Mouse (Mus musculus) cerebellum, adult 2 months (tissue): ENCODE results near the gene Dapk1. TPM values are rescaled to one million over a fixed set of nuclear protein-coding genes. Genes with fewer than 3 reads are reported as not detected.

Experiments
- DNase-seq, 2 experiments: peaks; one replicate each; pipeline ENCODE4 v3.0.0; 2021
- H3K27ac ChIP-seq: fragments of 200-500 bp; 2 replicates; pipeline ENCODE4 v1.5.1; 2012; ENCODE audit warnings: low read length, control low read depth, inconsistent platforms; ENCODE audit not compliant: insufficient read depth
- H3K27me3 ChIP-seq: fragments of 200-500 bp; 2 replicates; pipeline ENCODE4 v1.6.1; 2012; ENCODE audit warnings: inconsistent platforms, mild to moderate bottlenecking, low read length, moderate library complexity; ENCODE audit not compliant: control insufficient read depth, insufficient read depth
- H3K4me1 ChIP-seq: fragments of 200-500 bp; 2 replicates; pipeline ENCODE4 v1.6.1; 2011; ENCODE audit warnings: low read length; ENCODE audit not compliant: control insufficient read depth, insufficient read depth
- H3K4me3 ChIP-seq: fragments of 200-500 bp; replicated peaks from 2 replicates; pipeline ENCODE3; 2011; ENCODE audit warnings: mild to moderate bottlenecking, low read depth, low read length, control low read depth; ENCODE audit not compliant: insufficient read depth
- CTCF ChIP-seq: fragments of 200-500 bp; IDR thresholded peaks from 2 replicates; pipeline ENCODE4 v1.5.1; 2011; ENCODE audit warnings: low read depth, mild to moderate bottlenecking, control low read depth, low read length, moderate library complexity, borderline replicate concordance; ENCODE audit not compliant: insufficient read depth
- POLR2A ChIP-seq: fragments of 200-500 bp; IDR thresholded peaks from 2 replicates; pipeline ENCODE4 v1.6.1; 2011; ENCODE audit warnings: low read length, control low read depth, borderline replicate concordance; ENCODE audit not compliant: insufficient read depth
- WGBS: fragments of 180-500 bp; shearing (Covaris S2); methylation state at CpG from one replicate; pipeline ENCODE4 v1.1.7; 2018; 5-methylcytosine and 5-hydroxymethylcytosine counted together
- polyA plus RNA-seq: library from polyadenylated mRNA; depleted of rRNA; stranded (reverse); fragments of >200 nt; gene quantifications from 2 replicates; pipeline ENCODE4 v1.2.3, GENCODE M21; 2012

Dapk1 gene
- polyA plus RNA-seq, 1 experiment: 12.8 TPM

DNA sequence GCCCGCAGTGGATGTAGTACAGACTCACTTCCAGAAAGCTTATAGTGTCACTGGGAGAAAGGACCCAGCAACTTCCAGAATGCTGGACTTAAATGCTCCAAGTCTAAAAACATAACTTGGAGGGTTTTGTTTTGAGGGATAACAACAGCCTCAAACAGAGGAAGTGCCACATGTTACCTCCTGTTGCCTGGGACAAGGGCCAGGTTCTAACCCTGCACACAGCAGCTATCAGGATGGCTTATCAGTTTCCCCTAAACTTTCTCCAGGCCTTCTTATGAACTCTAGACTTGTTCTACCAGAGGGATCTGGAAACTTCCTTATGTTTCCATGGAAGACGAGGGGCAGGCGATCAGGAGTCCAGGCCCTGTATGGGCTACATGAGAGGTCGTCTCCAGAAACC lies 85.7 kb downstream of the Dapk1 start:
- no peaks in the 10 kb centered on the region for H3K27me3 ChIP-seq
- no peak overlapping the region for H3K4me3 ChIP-seq
- no peak overlapping the region for H3K27ac ChIP-seq
- H3K4me1 ChIP-seq: no peaks in the 10 kb centered on the region; the same call in 1 of the 2 replicates
- TF ChIP-seq POLR2A (no peak), CTCF (no peak)
- WGBS: 79% methylated on average over 4 of the region's 4 CpGs
- no peak for DNase-seq

DNA sequence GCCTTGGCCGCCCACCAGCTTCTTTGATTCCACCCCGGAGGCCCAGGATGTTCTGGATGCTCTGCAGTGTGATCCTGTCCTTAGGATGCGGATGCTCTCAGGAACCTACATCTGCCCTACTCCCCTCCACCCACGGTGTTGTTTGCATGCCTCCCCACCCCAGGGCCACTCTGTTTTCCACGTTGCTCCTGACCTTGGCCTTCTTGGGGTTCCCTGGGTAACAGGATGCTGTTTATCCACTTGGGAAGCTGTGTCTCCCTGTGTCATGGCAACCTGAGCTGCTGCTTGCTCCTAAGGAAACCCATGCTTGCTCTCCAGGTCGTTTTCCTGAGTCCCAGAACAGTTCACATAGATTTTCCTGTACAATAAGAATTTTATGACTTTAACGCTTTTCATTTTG lies 86.1 kb downstream of the Dapk1 start:
- no peak for TF ChIP-seq CTCF
- no peak for TF ChIP-seq POLR2A
- Histone ChIP-seq H3K27ac (no peak overlapping the region), H3K27me3 (no peaks in the 10 kb centered on the region), H3K4me1 (no peaks in the 10 kb centered on the region; the same call in 1 of the 2 replicates), H3K4me3 (no peak overlapping the region)
- no peak for DNase-seq
- 66% methylated on average over 7 of the region's 7 CpGs for WGBS

DNA sequence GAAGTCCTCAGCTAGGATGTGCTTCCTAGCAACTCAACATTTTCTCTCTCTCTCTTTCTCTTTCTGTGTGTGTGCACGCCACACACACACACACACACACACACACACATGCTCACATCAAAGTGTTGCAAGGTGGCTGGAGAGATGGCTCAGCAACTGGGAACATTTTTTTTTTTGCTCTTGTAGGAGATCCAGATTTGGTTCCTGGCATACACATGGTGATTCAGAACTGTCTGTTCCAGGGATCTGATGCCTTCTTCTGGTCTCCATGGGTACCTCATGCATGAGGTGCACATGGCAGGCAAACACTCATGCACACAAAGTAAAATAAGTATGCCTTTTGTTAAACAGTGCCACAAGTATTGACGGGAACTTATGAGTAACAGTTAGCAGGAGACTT lies 89.2 kb downstream of the Dapk1 start:
- Histone ChIP-seq H3K27me3 (no peaks in the 10 kb centered on the region; the same call in 1 of the 2 replicates), H3K4me3 (no peak overlapping the region), H3K4me1 (no peaks in the 10 kb centered on the region), H3K27ac (no peak overlapping the region)
- TF ChIP-seq CTCF (no peak), POLR2A (no peak)
- no peak for DNase-seq
- WGBS: 86% methylated on average over 2 of the region's 2 CpGs

DNA sequence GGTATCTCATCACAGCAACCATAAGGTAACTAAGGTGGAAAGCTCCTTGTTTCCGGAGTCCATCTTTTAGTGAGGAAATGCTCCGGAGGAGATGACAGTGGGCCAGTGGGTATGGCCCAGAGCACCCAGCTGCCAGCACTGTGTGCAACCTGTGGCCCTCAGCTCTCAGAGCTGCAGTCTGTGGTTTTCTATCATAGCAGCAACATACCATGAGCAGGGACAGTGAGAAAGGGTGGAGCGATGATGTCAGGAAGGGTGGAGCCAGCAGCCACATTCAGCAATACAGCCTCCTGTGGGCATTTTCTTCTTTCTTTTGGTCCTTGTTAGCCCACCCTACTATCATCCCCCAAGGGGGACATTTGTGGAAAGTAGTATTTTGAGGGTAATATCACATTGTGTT lies 90.2 kb downstream of the Dapk1 start:
- Histone ChIP-seq H3K4me1 (peaks cover 9% of the 10 kb centered on the region; the same call in 1 of the 2 replicates), H3K4me3 (no peak overlapping the region), H3K27me3 (no peaks in the 10 kb centered on the region; the same call in 1 of the 2 replicates), H3K27ac (no peak overlapping the region)
- TF ChIP-seq CTCF: no peak
- TF ChIP-seq POLR2A: no peak
- DNase-seq: no peak
- 98% methylated on average over 3 of the region's 3 CpGs for WGBS

DNA sequence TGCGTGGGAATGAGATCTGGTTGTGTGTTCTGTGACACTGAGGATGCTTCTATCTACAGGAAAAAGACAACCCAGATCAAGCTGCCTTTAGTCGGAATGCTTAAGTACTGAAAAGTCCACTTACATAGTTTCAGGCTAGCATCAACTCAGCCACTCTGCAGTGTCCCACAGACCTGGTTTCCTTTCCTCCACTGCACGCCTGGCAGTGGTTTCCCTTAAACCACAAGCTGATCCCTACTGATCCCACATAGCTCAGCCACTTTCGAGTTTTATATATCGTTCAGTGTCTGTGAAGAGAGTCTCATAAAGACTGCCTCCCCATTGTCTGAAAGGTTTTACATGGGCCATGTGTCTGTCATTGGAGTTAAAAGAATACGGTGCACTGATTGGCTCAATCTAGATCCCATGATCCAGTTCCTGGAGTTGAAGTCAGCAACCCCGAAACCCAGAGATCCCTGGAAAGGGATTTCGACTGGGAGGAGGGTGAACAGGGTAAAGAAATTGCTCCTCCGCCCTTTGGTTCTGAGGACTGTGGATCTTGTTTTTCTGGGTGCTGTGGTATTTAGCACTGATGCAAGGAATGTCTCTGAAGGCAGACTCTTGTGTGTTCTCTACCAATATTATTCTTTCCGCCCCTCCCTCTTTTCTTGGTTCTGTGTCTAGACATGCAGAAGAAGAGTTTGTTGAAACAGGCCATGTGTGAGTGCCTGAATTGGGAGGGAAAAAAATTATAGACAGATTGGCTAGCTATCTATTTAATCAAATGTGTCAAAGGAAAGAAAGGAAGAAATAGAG lies 93.6 kb downstream of the Dapk1 start:
- no peak for DNase-seq
- 86% methylated on average over 10 of the region's 10 CpGs for WGBS
- peaks cover 9% of the 10 kb centered on the region; the same call in 1 of the 2 replicates for H3K4me1 ChIP-seq
- H3K4me3 ChIP-seq: no peak overlapping the region
- H3K27me3 ChIP-seq: no peaks in the 10 kb centered on the region; the same call in 1 of the 2 replicates
- no peak overlapping the region for H3K27ac ChIP-seq
- TF ChIP-seq CTCF (no peak), POLR2A (no peak)

DNA sequence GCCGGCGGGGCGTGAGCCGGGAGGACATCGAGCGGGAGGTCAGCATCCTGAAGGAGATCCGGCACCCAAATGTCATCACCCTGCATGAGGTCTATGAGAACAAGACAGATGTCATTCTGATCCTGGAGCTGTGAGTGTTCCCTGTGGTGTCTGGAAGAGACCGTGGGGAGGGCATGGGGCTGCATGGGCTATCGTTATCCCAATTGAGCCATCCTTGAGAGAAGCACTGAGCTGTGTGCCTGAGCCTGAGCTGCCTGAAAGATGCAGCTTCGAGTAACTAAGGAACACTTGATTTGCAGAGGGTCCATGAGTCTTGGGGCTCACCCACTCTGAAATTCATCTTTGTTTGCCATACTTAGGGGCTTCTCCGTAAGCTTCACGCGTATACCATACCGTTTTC lies 94.6 kb downstream of the Dapk1 start:
- 19% methylated on average over 14 of the region's 14 CpGs for WGBS
- no peak overlapping the region for H3K4me3 ChIP-seq

DNA sequence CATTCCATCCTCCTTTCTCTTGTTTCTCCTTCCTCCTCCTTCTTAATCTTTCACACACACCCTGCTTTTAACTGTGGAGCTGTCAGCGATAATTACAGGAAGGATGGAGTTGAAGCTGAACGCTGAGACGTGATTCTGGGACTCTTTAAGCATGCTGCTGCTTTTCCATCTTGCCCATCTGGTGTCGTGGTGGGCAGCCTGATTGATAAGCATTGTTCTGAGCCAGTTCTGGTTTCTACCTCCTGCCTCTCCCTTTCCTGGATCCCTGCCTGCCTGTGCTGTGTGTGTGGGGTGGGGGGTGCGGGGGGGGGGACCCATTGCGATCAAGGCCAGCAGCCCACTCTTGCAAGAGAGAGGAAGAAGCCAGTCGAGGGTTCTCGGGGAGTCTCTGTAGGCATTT lies 95.0 kb downstream of the Dapk1 start:
- no peak overlapping the region for H3K4me3 ChIP-seq
- TF ChIP-seq POLR2A (no peak), CTCF (no peak)
- WGBS: 13% methylated on average over 8 of the region's 8 CpGs
- H3K4me1 ChIP-seq: peaks cover 9% of the 10 kb centered on the region; the same call in 1 of the 2 replicates
- H3K27me3 ChIP-seq: no peaks in the 10 kb centered on the region; the same call in 1 of the 2 replicates
- no peak overlapping the region for H3K27ac ChIP-seq
- DNase-seq: no peak

More for the DNA sequence above, 94.6 kb downstream of the Dapk1 start:
- peaks cover 9% of the 10 kb centered on the region; the same call in 1 of the 2 replicates for H3K4me1 ChIP-seq
- no peak overlapping the region for H3K27ac ChIP-seq
- no peaks in the 10 kb centered on the region; the same call in 1 of the 2 replicates for H3K27me3 ChIP-seq
- no peak for TF ChIP-seq POLR2A
- no peak for DNase-seq

DNA sequence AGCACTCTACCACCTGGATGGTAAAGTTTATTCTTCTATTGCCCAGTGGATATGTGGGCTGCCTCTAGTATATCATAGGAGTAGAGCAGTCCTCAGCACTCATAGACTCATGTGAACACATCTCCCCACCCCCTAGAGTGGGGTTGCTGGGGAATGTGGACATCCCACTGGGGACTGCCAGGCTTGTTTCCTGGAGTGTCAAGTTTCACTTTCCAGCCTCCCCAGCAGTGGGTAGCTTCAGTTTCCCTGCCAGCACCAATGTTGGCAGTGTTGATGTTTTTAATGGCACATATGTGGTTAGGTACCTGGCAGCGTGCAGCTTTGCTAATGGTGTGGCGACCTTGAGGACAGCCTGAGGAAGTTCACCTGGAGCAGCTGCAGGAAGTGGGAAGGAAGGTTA lies 96.3 kb downstream of the Dapk1 start:
- no peak for DNase-seq
- TF ChIP-seq CTCF (no peak), POLR2A (no peak)
- no peak overlapping the region for H3K4me3 ChIP-seq
- 83% methylated on average over 2 of the region's 2 CpGs for whole genome bisulfite sequencing
- no peak overlapping the region for H3K27ac ChIP-seq
- no peaks in the 10 kb centered on the region; the same call in 1 of the 2 replicates for H3K27me3 ChIP-seq
- peaks cover 9% of the 10 kb centered on the region; the same call in 1 of the 2 replicates for H3K4me1 ChIP-seq
